Mouse (Mus musculus) heart, postnatal 0 days (tissue): ENCODE results near the gene Csnk2b. TPM values are rescaled to one million over a fixed set of nuclear protein-coding genes. Genes with fewer than 3 reads are reported as not detected.

Experiments used
- ATAC-seq: fragments of 200-750 bp; cut with Nextera tagmentation; 2 replicates; pipeline ENCODE4 v1.8.0; 2017; ENCODE audit warnings: low read depth, moderate number of reproducible peaks, moderate library complexity; ENCODE audit not compliant: insufficient read depth
- DNase-seq: peaks from one replicate; pipeline ENCODE4 v3.0.0-alpha.2; 2016; ENCODE audit warnings: low spot score
- H3K27ac ChIP-seq: fragments of 300-500 bp; sonication (generic); 2 replicates; pipeline ENCODE4 v1.5.1; 2014; ENCODE audit warnings: low read depth, mild to moderate bottlenecking
- H3K27me3 ChIP-seq: fragments of 300-500 bp; sonication (generic); 2 replicates; pipeline ENCODE4 v1.6.1; 2014; ENCODE audit warnings: low read length, mixed read lengths; ENCODE audit not compliant: control insufficient read depth, insufficient read depth
- H3K36me3 ChIP-seq: fragments of 300-500 bp; sonication (generic); replicated peaks from 2 replicates; pipeline ENCODE4 v1.6.1; 2014; ENCODE audit warnings: low read length, mixed read lengths; ENCODE audit not compliant: control insufficient read depth, insufficient read depth
- H3K4me1 ChIP-seq: fragments of 300-500 bp; sonication (generic); 2 replicates; pipeline ENCODE4 v1.6.1; 2014; ENCODE audit warnings: antibody characterized with exemption; ENCODE audit not compliant: control insufficient read depth, insufficient read depth
- H3K4me2 ChIP-seq: fragments of 300-500 bp; sonication (generic); 2 replicates; pipeline ENCODE4 v1.6.1; 2014; ENCODE audit warnings: low read depth, mild to moderate bottlenecking, low read length, moderate library complexity
- H3K4me3 ChIP-seq: fragments of 300-500 bp; sonication (generic); 2 replicates; pipeline ENCODE4 v1.5.1; 2014; ENCODE audit warnings: low read depth, low read length
- H3K9ac ChIP-seq: fragments of 300-500 bp; sonication (generic); replicated peaks from 2 replicates; pipeline ENCODE4 v1.6.1; 2014; ENCODE audit warnings: low read depth, low read length, mixed read lengths
- H3K9me3 ChIP-seq: fragments of 300-500 bp; sonication (generic); replicated peaks from 2 replicates; pipeline ENCODE4 v1.6.1; 2016; ENCODE audit warnings: low read length; ENCODE audit not compliant: control insufficient read depth
- CTCF ChIP-seq: IDR thresholded peaks from 2 replicates; pipeline ENCODE4 v1.5.1; 2016; ENCODE audit warnings: antibody characterized with exemption, control low read depth, low read depth
- EP300 ChIP-seq: IDR thresholded peaks from 2 replicates; pipeline ENCODE4 v1.6.1; 2016; ENCODE audit warnings: antibody characterized with exemption, low read depth
- WGBS: fragments of 180-500 bp; shearing (Covaris S2); extraction: QIAGEN DNeasy Blood & Tissue Kit; methylation state at CpG from one replicate; pipeline ENCODE4 v1.1.7; 2014; 5-methylcytosine and 5-hydroxymethylcytosine counted together
- polyA plus RNA-seq: library from polyadenylated mRNA; unstranded; fragments of >200 nt; fragmentation: Nextera tagmentation; extraction: Ambion mirVana; gene quantifications from 2 replicates; pipeline ENCODE4 v1.2.1, GENCODE M21; 2015
- total RNA-seq: library from RNA; depleted of rRNA; stranded (reverse); fragments of >200 nt; gene quantifications from 2 replicates; pipeline ENCODE4 v1.2.3, GENCODE M21; 2014; ENCODE audit warnings: low replicate concordance

Csnk2b gene
- total and polyA plus RNA-seq, 2 experiments from 2014 or later: 232 to 244 TPM

GRCm38 (mm10) chr17:35092403-35093198 lies 29.3 kb downstream of the Csnk2b start:
- no peak for DNase-seq
- no peaks in the 10 kb centered on the region for H3K27me3 ChIP-seq
- no peak overlapping the region for H3K4me2 ChIP-seq
- WGBS: 85% methylated on average over 14 of the region's 14 CpGs
- ATAC-seq: no peak
- no peak overlapping the region for H3K27ac ChIP-seq
- H3K36me3 ChIP-seq: peaks cover 50% of the 10 kb centered on the region
- no peak overlapping the region for H3K4me3 ChIP-seq
- no peaks in the 10 kb centered on the region for H3K9me3 ChIP-seq
- H3K9ac ChIP-seq: no peak overlapping the region
- TF ChIP-seq CTCF: no peak
- no peak for TF ChIP-seq EP300
- H3K4me1 ChIP-seq: peaks cover 5% of the 10 kb centered on the region; the same call in 1 of the 2 replicates

DNA sequence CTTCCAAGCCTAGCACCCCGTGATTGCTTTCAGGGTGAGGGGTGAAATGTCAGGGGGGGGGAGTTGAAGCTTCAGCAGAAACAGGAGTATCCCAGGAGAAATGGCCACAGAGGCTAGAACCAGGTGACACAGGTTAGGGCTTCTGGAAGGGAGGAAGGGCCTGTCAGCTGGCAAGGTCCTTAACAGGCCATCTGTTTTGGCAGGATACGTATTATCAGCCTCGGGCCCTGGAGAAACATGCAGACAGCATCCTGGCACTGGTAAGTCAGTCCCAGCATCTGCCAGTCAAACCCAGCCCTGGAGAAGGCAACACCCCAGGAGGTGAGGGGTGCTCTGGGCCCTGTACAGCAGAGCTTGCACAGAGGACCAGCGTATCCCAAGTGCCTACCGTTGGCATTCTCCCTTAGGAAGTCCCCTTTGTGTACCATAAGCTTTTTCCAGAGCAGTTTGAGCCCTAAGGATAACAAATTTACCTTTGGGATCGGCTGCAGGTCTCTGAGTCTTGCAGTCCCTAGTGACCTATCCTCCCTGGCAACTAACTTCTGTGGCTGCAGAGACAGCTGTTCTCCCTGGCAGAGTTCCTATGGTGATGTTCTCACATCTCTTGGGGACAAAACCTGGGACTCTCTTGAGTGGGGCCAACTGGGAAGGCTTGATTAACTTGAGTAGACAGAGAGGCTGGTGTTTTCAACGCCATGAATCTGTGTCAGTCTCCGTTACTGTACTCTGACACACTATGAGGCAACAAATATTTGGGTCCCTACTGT lies 31.5 kb downstream of the Csnk2b start:
- peak overlapping the region; percentile 63 for H3K4me3 ChIP-seq
- TF ChIP-seq EP300: no peak
- TF ChIP-seq CTCF: no peak
- peak overlapping the region; percentile 96; the same call in 1 of the 2 replicates for H3K27ac ChIP-seq
- ATAC-seq: no peak
- peaks cover 30% of the 10 kb centered on the region for H3K36me3 ChIP-seq
- peak overlapping the region; percentile 72 for H3K4me2 ChIP-seq
- peaks cover 5% of the 10 kb centered on the region; the same call in 1 of the 2 replicates for H3K4me1 ChIP-seq
- peak overlapping the region; percentile 86 for H3K9ac ChIP-seq
- 48% methylated on average over 8 of the region's 8 CpGs for WGBS
- no peak for DNase-seq
- no peaks in the 10 kb centered on the region for H3K9me3 ChIP-seq
- no peaks in the 10 kb centered on the region for H3K27me3 ChIP-seq

DNA sequence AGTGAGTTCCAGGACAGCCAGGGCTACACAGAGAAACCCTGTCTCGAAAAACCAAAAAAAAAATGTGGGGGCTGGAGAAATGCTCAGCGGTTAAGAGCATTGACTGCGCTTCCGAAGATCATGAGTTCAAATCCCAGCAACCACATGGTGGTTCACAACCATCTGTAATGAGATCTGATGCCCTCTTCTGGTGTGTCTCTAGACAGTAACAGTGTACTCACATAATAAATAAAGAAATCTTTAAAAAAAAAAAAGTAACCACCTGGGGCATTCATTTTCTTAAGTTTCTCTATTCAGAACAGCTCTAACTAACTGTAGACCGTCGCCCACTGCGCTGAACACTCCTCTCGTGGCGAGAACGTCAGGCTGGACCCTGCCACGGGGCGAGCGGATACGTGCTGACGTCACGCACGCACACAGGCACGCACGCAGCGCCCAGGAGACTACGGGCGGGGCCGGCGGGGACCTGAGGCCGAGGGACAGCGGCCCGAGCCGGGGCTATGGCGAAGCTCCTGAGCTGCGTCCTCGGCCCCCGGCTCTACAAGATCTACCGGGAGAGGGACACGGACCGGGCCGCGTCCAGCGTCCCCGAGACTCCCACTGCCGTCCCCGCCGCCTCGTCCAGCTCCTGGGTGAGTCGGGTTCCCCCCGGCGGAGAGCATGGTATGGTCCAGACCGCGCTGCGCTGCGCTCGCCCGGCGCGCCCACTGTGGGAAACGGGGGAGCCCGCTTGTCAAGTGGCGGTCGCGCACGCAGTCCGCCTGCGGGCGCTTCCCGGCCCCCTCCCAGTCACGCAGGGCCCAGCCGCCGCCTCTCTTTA lies 32.8 kb downstream of the Csnk2b start, which contains the start of gene Abhd16a:
Gene Abhd16a, plus strand, starts transcription at position 439 of the 820 bp plus-strand sequence.
- Histone ChIP-seq H3K4me1 (peaks cover 5% of the 10 kb centered on the region; the same call in 1 of the 2 replicates), H3K9me3 (no peaks in the 10 kb centered on the region), H3K36me3 (peaks cover 17% of the 10 kb centered on the region), H3K4me2 (peak within 1 kb of the TSS; percentile 72), H3K27me3 (no peaks in the 10 kb centered on the region), H3K27ac (peak within 1 kb of the TSS; percentile 96), H3K4me3 (peak within 1 kb of the TSS; percentile 63), H3K9ac (peak within 1 kb of the TSS; percentile 86)
- ATAC-seq (peak; percentile 99), DNase-seq (peak; percentile 95)
- TF ChIP-seq EP300 (peak; percentile 80; the same call in 1 of the 2 replicates), CTCF (no peak)
- WGBS: 3% methylated on average over 51 of the region's 67 CpGs

DNA sequence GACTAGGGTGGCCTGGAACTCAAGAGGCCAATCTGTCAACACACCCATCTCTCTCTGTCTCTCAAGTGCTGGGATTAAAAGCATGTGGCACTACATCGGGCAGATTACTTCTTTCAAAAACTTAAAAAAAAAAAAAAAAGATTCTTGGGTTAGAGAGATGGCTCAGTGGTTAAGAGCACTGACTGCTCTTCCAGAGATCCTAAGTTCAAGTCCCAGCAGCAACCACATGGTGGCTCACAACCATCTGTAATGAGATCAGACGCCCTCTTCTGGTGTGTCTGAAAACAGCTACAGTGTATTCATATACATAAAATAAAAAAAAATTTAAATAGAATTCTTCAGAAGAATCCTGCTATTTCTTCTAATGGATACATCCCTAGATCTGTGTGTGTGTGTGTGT lies 33.7 kb downstream of the Csnk2b start:
- no peak for ATAC-seq
- Histone ChIP-seq H3K4me1 (peaks cover 5% of the 10 kb centered on the region; the same call in 1 of the 2 replicates), H3K36me3 (peaks cover 14% of the 10 kb centered on the region)

More for the DNA sequence above, 33.7 kb downstream of the Csnk2b start:
- H3K9me3 ChIP-seq: no peaks in the 10 kb centered on the region
- TF ChIP-seq EP300 (no peak), CTCF (peak; percentile 37)
- H3K9ac ChIP-seq: no peak overlapping the region
- WGBS: 30% methylated on average over 2 of the region's 2 CpGs
- no peak overlapping the region for H3K4me2 ChIP-seq
- no peaks in the 10 kb centered on the region for H3K27me3 ChIP-seq
- DNase-seq: no peak
- no peak overlapping the region for H3K4me3 ChIP-seq
- H3K27ac ChIP-seq: no peak overlapping the region
